Comparison of ENCODE assay signal across 23 mouse cellular contexts in genomic region chr9:118921926-118922325, GRCm38 (mm10). TPM values are rescaled to one million over a fixed set of nuclear protein-coding genes. Genes with fewer than 3 reads are reported as not detected.
"Had no signal": no experiment of that assay in that cellular context is flagged by ENCODE, and none has a peak within 500 bp of the region (broad histone marks: within the 10 kb centered on the region; RNA-seq: fewer than 3 reads in every experiment).

No protein-coding gene starts in this region.

- ATAC-seq: intestine, postnatal 0 days; liver, postnatal 0 days; lung, postnatal 0 days; midbrain, embryonic 13.5 days; midbrain, embryonic 16.5 days had no signal

- DNase-seq: kidney, adult 2 months; kidney, postnatal 10 days; left cerebral cortex, postnatal 4 days; liver, postnatal 0 days; lung, embryonic 14.5 days; lung, postnatal 36 days; retina, postnatal 1 day; right cerebral cortex, postnatal 25 days; spleen, adult 18-20 months; thymus, adult 18-20 months; thymus, postnatal 14 days had no signal

- H3K27me3 ChIP-seq: limb, embryonic 12.5 days; limb, embryonic 15.5 days had no signal

- H3K4me3 ChIP-seq: limb, embryonic 12.5 days; limb, embryonic 15.5 days; midbrain, embryonic 10.5 days; midbrain, embryonic 13.5 days; myocyte; neural tube, embryonic 13.5 days had no signal

- H3K27ac ChIP-seq: limb, embryonic 12.5 days; limb, embryonic 15.5 days; liver, embryonic 14.5 days; midbrain, embryonic 10.5 days; midbrain, embryonic 13.5 days; neural tube, embryonic 13.5 days; stomach, postnatal 0 days had no signal

- H3K36me3 ChIP-seq: limb, embryonic 12.5 days; limb, embryonic 15.5 days; midbrain, embryonic 10.5 days; midbrain, embryonic 13.5 days; neural tube, embryonic 13.5 days had no signal

RNA-seq across cellular contexts. Expression of gene Ctdspl, which starts 4.3 kb away (rescaled TPM):
- total RNA-seq: monocyte, adult 5-6 weeks had no signal
